Mouse (Mus musculus): Measurements from ENCODE around the gene Cldn10. TPM values are rescaled to one million over a fixed set of nuclear protein-coding genes. Genes with fewer than 3 reads are reported as not detected.
"Not testable (repeated sequence)": the region's sequence is repeated elsewhere in the genome, so short reads cannot be mapped to it uniquely, and the experiment has no call there.

Cldn10 gene
- polyA plus RNA-seq, 1 experiment from 2014 or later = 1.5 TPM

DNA sequence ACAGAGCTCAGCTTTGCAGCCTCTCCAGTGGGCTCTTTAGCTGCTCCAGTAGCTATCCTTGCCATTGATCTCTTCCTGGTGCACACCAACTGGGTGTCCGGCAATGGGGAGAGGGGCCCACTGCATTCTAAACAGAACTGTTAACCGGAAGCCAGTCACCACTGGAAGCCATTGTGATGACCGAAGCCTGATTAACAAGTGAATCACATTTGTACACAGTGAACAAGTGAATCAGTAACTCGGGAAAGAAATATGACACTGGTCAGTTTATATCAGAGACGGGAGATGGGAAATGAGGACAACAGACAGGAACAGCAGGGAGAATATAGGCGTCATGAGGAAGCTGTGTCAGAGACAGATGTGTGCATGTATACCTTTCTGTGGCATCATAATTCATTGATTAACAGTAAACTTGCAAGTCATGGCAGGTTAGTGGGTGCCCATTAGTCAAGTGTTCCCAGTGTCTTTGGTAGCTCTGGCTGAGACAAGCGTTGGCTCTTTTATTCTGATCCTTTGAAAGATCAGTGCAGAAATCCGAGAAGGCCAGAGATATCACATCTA, 36.4 kb upstream of the Cldn10 start:
- Histone ChIP-seq H3K27ac (ENCODE audit: low read depth, low read length) (no peak overlapping the region), H3K9ac (ENCODE audit: low read depth, low read length) (no peak overlapping the region), H3K4me1 (replicated peaks; ENCODE audit: control insufficient read depth, insufficient read depth, low read length) (no peaks in the 10 kb centered on the region), H3K36me3 (ENCODE audit: control insufficient read depth, insufficient read depth) (no peaks in the 10 kb centered on the region), H3K4me2 (replicated peaks; ENCODE audit: low read depth) (no peak overlapping the region), H3K9me3 (ENCODE audit: control insufficient read depth) (no peaks in the 10 kb centered on the region), H3K4me3 (ENCODE audit: low read depth, low read length) (no peak overlapping the region), H3K27me3 (replicated peaks; ENCODE audit: control insufficient read depth, insufficient read depth, low read length) (no peaks in the 10 kb centered on the region)
- peak; percentile 37; the same call in 1 of the 2 replicates for ATAC-seq
- WGBS = 54% methylated on average over 8 of the region's 8 CpGs
- no peak for TF ChIP-seq CTCF (IDR thresholded peaks at IDR 0.05; ENCODE audit: low read depth)

DNA sequence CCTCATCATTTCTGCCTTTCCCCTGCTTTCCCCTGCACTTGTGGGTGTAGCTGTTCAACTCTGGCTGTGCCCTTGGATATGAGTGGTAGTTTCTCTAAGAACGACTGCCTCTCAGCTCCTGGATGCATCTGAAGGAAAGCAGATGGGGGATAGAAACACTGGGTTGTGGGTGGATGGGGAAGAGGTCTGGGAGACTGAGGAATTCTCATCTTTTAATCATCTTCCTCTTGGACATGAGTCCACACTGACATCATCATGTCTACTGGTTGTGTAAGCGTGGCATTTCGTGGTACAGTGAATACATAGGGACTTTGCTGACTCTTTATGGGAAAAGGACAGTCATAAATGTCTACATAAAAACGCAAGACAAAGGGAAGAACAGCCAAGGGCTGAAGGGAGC, 31.7 kb upstream of the Cldn10 start:
- no peaks in the 10 kb centered on the region for H3K9me3 ChIP-seq (ENCODE audit: control insufficient read depth)
- 71% methylated on average over 4 of the region's 4 CpGs for WGBS
- ATAC-seq = no peak
- TF ChIP-seq CTCF (IDR thresholded peaks at IDR 0.05; ENCODE audit: low read depth) = no peak
- H3K4me1 ChIP-seq (replicated peaks; ENCODE audit: control insufficient read depth, insufficient read depth, low read length) = no peaks in the 10 kb centered on the region
- H3K4me3 ChIP-seq (ENCODE audit: low read depth, low read length) = no peak overlapping the region
- no peak overlapping the region for H3K4me2 ChIP-seq (replicated peaks; ENCODE audit: low read depth)
- H3K36me3 ChIP-seq (ENCODE audit: control insufficient read depth, insufficient read depth) = no peaks in the 10 kb centered on the region
- H3K9ac ChIP-seq (ENCODE audit: low read depth, low read length) = no peak overlapping the region
- H3K27me3 ChIP-seq (replicated peaks; ENCODE audit: control insufficient read depth, insufficient read depth, low read length) = no peaks in the 10 kb centered on the region
- H3K27ac ChIP-seq (ENCODE audit: low read depth, low read length) = no peak overlapping the region

DNA sequence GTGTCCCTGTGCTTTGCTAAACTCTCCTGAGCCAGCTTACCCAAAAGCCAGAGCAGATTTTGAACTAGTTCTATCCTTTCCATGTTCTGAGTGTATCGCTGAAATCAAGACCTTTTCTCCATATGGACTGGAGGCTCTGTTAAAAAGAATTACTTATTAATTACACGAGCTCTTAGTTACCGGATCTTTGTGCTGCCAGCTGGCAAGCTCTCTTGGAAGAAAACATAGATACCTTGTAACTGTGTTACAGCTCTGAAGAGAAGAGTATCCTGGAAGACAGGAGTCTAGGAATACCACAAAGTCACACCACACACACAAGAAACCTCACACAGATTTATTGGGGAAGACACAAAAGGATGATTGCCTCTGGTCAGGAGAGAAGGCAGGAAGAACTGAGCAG, 31.1 kb upstream of the Cldn10 start:
- Histone ChIP-seq H3K9me3 (ENCODE audit: control insufficient read depth) (no peaks in the 10 kb centered on the region), H3K27ac (ENCODE audit: low read depth, low read length) (no peak overlapping the region), H3K4me1 (replicated peaks; ENCODE audit: control insufficient read depth, insufficient read depth, low read length) (no peaks in the 10 kb centered on the region), H3K4me2 (replicated peaks; ENCODE audit: low read depth) (no peak overlapping the region), H3K4me3 (ENCODE audit: low read depth, low read length) (no peak overlapping the region), H3K27me3 (replicated peaks; ENCODE audit: control insufficient read depth, insufficient read depth, low read length) (no peaks in the 10 kb centered on the region), H3K36me3 (ENCODE audit: control insufficient read depth, insufficient read depth) (no peaks in the 10 kb centered on the region), H3K9ac (ENCODE audit: low read depth, low read length) (no peak overlapping the region)
- 80% methylated on average over 3 of the region's 3 CpGs for WGBS
- no peak for ATAC-seq
- no peak for TF ChIP-seq CTCF (IDR thresholded peaks at IDR 0.05; ENCODE audit: low read depth)

DNA sequence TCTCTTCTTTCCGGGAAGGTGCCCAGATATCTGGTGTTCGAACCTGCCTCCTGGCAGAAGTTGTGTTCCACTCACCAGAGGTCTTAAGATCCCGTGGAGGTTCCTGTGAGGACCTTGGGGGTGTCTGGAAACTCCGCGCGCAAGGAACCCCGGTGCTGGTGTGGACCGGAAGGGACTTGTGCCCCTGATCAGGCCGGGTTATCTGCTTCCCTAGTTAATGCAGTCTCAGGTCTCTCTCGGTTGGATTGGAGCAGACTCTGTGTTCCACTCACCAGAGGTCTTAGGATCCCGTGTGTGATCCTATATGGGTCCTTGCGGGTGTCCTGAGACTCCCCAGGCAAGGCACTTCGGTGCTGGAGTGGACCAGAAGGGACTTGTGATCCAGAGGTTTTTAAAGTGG, 24.3 kb upstream of the Cldn10 start:
- not testable (repeated sequence) for H3K9ac ChIP-seq (ENCODE audit: low read depth, low read length); H3K36me3 ChIP-seq (ENCODE audit: control insufficient read depth, insufficient read depth); H3K4me3 ChIP-seq (ENCODE audit: low read depth, low read length); H3K9me3 ChIP-seq (ENCODE audit: control insufficient read depth); H3K27ac ChIP-seq (ENCODE audit: low read depth, low read length); H3K4me1 ChIP-seq (replicated peaks; ENCODE audit: control insufficient read depth, insufficient read depth, low read length); H3K27me3 ChIP-seq (replicated peaks; ENCODE audit: control insufficient read depth, insufficient read depth, low read length); ATAC-seq; H3K4me2 ChIP-seq (replicated peaks; ENCODE audit: low read depth)
- WGBS = 92% methylated on average over 13 of the region's 13 CpGs

DNA sequence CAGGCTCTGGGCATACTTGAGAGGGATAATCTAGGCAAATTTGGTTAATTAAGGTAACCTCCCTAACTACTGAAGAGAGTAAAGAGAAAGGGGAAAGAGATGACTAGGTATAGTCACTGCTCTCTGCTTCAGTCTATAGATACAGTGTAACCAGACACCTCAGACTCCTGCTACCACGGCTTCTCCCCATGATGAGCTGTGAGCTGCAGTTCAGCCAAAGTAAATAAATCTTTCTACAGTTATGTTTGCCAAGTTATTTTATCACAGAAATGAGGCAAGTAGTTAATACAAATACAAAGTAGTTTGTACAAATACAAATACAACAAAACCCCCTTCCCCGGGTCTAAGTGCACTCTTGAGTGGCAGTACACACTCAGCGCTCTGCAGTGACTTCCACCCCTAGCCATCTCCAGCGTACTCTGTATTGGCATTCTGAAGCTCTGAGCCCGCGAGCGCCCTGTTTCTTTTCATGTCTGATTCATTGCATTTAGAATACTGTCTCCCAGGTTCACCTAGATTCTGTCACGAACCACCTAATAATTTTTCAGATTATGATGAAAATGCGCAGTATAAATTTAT, 23.7 kb upstream of the Cldn10 start:
- Histone ChIP-seq H3K27me3 (replicated peaks; ENCODE audit: control insufficient read depth, insufficient read depth, low read length) (no peaks in the 10 kb centered on the region), H3K4me2 (replicated peaks; ENCODE audit: low read depth) (no peak overlapping the region), H3K36me3 (ENCODE audit: control insufficient read depth, insufficient read depth) (no peaks in the 10 kb centered on the region), H3K4me1 (replicated peaks; ENCODE audit: control insufficient read depth, insufficient read depth, low read length) (no peaks in the 10 kb centered on the region), H3K4me3 (ENCODE audit: low read depth, low read length) (no peak overlapping the region), H3K9ac (ENCODE audit: low read depth, low read length) (no peak overlapping the region), H3K9me3 (ENCODE audit: control insufficient read depth) (no peaks in the 10 kb centered on the region), H3K27ac (ENCODE audit: low read depth, low read length) (no peak overlapping the region)
- ATAC-seq = no peak
- no peak for TF ChIP-seq CTCF (IDR thresholded peaks at IDR 0.05; ENCODE audit: low read depth)
- WGBS = 54% methylated on average over 9 of the region's 9 CpGs

DNA sequence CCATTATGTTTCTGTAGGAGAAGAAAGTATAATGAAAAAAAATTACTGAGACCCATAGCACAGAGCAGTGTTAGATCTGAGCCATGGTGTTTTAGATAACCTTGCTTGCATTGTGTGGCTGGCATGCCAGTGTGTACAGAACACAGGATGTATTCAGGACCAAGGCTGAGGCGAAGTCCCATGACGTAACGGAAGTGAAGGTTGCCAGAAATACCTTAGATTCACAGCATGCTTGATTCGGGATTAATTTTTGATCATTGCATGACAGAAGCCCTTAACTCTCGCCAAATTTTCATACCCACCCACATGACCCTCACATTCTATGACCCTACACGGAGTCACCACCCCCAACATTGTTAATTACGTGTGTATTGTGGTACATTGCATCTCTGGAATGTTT, 22.4 kb upstream of the Cldn10 start:
- no peaks in the 10 kb centered on the region for H3K9me3 ChIP-seq (ENCODE audit: control insufficient read depth)
- H3K27ac ChIP-seq (ENCODE audit: low read depth, low read length) = no peak overlapping the region
- no peaks in the 10 kb centered on the region for H3K27me3 ChIP-seq (replicated peaks; ENCODE audit: control insufficient read depth, insufficient read depth, low read length)
- no peaks in the 10 kb centered on the region for H3K36me3 ChIP-seq (ENCODE audit: control insufficient read depth, insufficient read depth)
- H3K4me3 ChIP-seq (ENCODE audit: low read depth, low read length) = no peak overlapping the region
- H3K4me2 ChIP-seq (replicated peaks; ENCODE audit: low read depth) = no peak overlapping the region
- H3K4me1 ChIP-seq (replicated peaks; ENCODE audit: control insufficient read depth, insufficient read depth, low read length) = no peaks in the 10 kb centered on the region
- ATAC-seq = no peak
- no peak overlapping the region for H3K9ac ChIP-seq (ENCODE audit: low read depth, low read length)
- no peak for TF ChIP-seq CTCF (IDR thresholded peaks at IDR 0.05; ENCODE audit: low read depth)
- WGBS = 81% methylated on average over 7 of the region's 7 CpGs

DNA sequence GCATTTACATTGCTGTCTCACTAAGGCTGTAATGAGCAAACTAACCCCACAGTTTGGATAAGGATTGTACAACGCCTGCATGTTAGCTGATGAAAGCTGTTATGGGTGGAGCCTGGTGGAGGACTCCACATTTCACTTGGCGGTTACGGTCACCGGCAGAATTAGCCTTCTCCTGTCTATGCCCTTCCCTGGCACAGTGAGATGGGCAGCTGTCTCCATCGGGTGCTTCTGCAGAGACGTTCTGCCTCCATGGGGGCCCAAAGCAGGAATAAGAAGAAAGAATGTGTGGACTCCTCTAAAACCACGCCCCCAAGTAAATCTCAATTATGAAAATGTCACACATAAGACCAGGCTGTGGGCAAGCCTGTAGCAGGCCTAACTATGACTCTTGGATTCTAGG, 21.8 kb upstream of the Cldn10 start:
- no peak for TF ChIP-seq CTCF (IDR thresholded peaks at IDR 0.05; ENCODE audit: low read depth)
- WGBS = 62% methylated on average over 7 of the region's 7 CpGs
- Histone ChIP-seq H3K4me2 (replicated peaks; ENCODE audit: low read depth) (no peak overlapping the region), H3K9ac (ENCODE audit: low read depth, low read length) (no peak overlapping the region), H3K27me3 (replicated peaks; ENCODE audit: control insufficient read depth, insufficient read depth, low read length) (no peaks in the 10 kb centered on the region), H3K9me3 (ENCODE audit: control insufficient read depth) (no peaks in the 10 kb centered on the region), H3K4me3 (ENCODE audit: low read depth, low read length) (no peak overlapping the region), H3K36me3 (ENCODE audit: control insufficient read depth, insufficient read depth) (no peaks in the 10 kb centered on the region), H3K27ac (ENCODE audit: low read depth, low read length) (no peak overlapping the region), H3K4me1 (replicated peaks; ENCODE audit: control insufficient read depth, insufficient read depth, low read length) (no peaks in the 10 kb centered on the region)
- ATAC-seq = no peak
